Mouse (Mus musculus): ENCODE measurements around the gene Cnn1. TPM values are rescaled to one million over a fixed set of nuclear protein-coding genes. Genes with fewer than 3 reads are reported as not detected.

Cnn1 gene
- polyA plus RNA-seq, 1 experiment from 2014 or later, result 408 TPM

GRCm38 (mm10) chr9:22057031-22057517 is 41.9 kb upstream of the Cnn1 start:
- in situ Hi-C loops (cut with MboI; ENCODE audit: low pct_unique_long_range_greater_than_20kb), result no loop called here
- CTCF ChIA-PET, result no interaction called here
- no peak for ATAC-seq
- POLR2A ChIA-PET, result no interaction called here
- no peak for TF ChIP-seq CTCF (IDR thresholded peaks at IDR 0.05)
- H3K27me3 ChIP-seq, result peaks cover 8% of the 10 kb centered on the region
- no peak for DNase-seq (ENCODE audit: low read depth, low spot score)

GRCm38 (mm10) chr9:22058011-22058424 is 41.0 kb upstream of the Cnn1 start:
- ChIA-PET CTCF (interaction anchor here (1.0 to 1.1 kb wide), 2 partner anchors 9 to 12 kb away, joined by 3 read pairs; no protein-coding TSS in a partner anchor), POLR2A (interaction anchor here (0.5 kb wide), 1 partner anchor 353 kb away, joined by 3 read pairs; no protein-coding TSS in a partner anchor)
- ATAC-seq (peak; percentile 71), DNase-seq (ENCODE audit: low read depth, low spot score) (no peak)
- no peaks in the 10 kb centered on the region for H3K27me3 ChIP-seq
- no peak for TF ChIP-seq CTCF (IDR thresholded peaks at IDR 0.05)
- in situ Hi-C loops (cut with MboI; ENCODE audit: low pct_unique_long_range_greater_than_20kb), result no loop called here

GRCm38 (mm10) chr9:22061339-22061738 is 37.7 kb upstream of the Cnn1 start:
- in situ Hi-C loops (cut with MboI; ENCODE audit: low pct_unique_long_range_greater_than_20kb), result loop anchor here (10.0 kb wide), 1 partner anchor 343 kb away; no protein-coding TSS in a partner anchor
- ATAC-seq, result no peak
- no peaks in the 10 kb centered on the region for H3K27me3 ChIP-seq
- no peak for TF ChIP-seq CTCF (IDR thresholded peaks at IDR 0.05)
- no peak for DNase-seq (ENCODE audit: low read depth, low spot score)
- ChIA-PET POLR2A (no interaction called here), CTCF (interaction anchor here (1.8 kb wide), 1 partner anchor 82 kb away, joined by 6 read pairs; no protein-coding TSS in a partner anchor)

GRCm38 (mm10) chr9:22064341-22064740 is 34.7 kb upstream of the Cnn1 start:
- H3K27me3 ChIP-seq, result no peaks in the 10 kb centered on the region
- ChIA-PET CTCF (interaction anchor here (1.8 to 8.4 kb wide), 2 partner anchors 76 to 91 kb away, joined by 4 to 81 read pairs; no protein-coding TSS in a partner anchor), POLR2A (no interaction called here)
- no peak for DNase-seq (ENCODE audit: low read depth, low spot score)
- no peak for TF ChIP-seq CTCF (IDR thresholded peaks at IDR 0.05)
- ATAC-seq, result no peak
- in situ Hi-C loops (cut with MboI; ENCODE audit: low pct_unique_long_range_greater_than_20kb), result loop anchor here (10.0 kb wide), 1 partner anchor 340 kb away; no protein-coding TSS in a partner anchor

GRCm38 (mm10) chr9:22065642-22066041 is 33.4 kb upstream of the Cnn1 start:
- DNase-seq (ENCODE audit: low read depth, low spot score) (no peak), ATAC-seq (no peak)
- ChIA-PET CTCF (interaction anchor here (1.0 to 8.4 kb wide), 5 partner anchors 53 to 81 kb away, joined by 3 to 81 read pairs (median 5); partner anchors contain the start of gene Acp5), POLR2A (no interaction called here)
- in situ Hi-C loops (cut with MboI; ENCODE audit: low pct_unique_long_range_greater_than_20kb), result loop anchor here (10.0 kb wide), 1 partner anchor 339 kb away; no protein-coding TSS in a partner anchor
- no peak for TF ChIP-seq CTCF (IDR thresholded peaks at IDR 0.05)
- no peaks in the 10 kb centered on the region for H3K27me3 ChIP-seq

DNA sequence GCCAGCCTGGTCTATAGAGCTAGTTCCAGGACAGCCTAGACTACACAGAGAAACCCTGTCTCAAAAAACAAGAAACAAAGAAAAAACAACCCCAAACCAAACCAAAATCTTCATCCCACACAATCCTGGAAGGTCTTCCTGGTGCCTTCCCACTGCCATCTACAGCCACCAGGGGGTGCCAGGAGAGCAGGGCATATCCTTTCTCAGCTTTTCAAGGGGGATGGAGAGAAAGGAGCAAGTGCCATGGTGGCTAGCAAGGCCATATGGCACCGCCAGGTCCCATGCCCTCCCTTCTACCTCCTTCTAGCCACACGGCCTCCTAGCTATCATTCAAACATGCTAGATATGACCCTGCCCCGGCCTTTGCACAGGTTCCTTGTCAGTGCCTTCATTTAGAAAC is 32.6 kb upstream of the Cnn1 start:
- ChIA-PET CTCF (interaction anchor here (1.0 to 8.4 kb wide), 8 partner anchors 8 to 80 kb away, joined by 3 to 81 read pairs (median 4); partner anchors contain the start of gene Acp5), POLR2A (interaction anchor here (0.5 kb wide), 1 partner anchor 29 kb away, joined by 5 read pairs; no protein-coding TSS in a partner anchor)
- H3K27me3 ChIP-seq, result no peaks in the 10 kb centered on the region
- TF ChIP-seq CTCF (IDR thresholded peaks at IDR 0.05), result no peak
- ATAC-seq, result no peak
- DNase-seq (ENCODE audit: low read depth, low spot score), result no peak
- in situ Hi-C loops (cut with MboI; ENCODE audit: low pct_unique_long_range_greater_than_20kb), result loop anchor here (10.0 kb wide), 1 partner anchor 338 kb away; no protein-coding TSS in a partner anchor

DNA sequence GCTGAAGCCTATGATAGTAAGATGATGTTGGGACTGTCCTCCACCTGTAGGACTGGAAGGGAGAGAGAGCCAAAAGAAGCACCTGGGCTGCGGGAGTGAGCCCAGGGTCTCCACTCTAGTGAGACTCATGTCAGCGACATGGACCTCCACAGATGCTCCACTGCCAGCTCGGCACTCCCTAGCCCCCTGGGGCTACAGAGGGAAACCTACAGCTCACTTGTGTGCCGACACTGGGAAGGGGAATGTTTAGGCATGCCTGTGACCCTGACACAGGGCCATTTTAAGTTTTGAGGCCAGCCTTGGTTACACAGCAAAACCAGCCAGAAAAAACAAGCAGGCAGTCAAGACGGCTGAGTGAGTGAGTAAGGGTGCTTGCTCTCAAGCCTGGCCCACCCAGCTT is 31.8 kb upstream of the Cnn1 start:
- in situ Hi-C loops (cut with MboI; ENCODE audit: low pct_unique_long_range_greater_than_20kb), result loop anchor here (10.0 kb wide), 1 partner anchor 338 kb away; no protein-coding TSS in a partner anchor
- no peak for TF ChIP-seq CTCF (IDR thresholded peaks at IDR 0.05)
- no peaks in the 10 kb centered on the region for H3K27me3 ChIP-seq
- DNase-seq (ENCODE audit: low read depth, low spot score) (no peak), ATAC-seq (no peak)
- ChIA-PET CTCF (interaction anchor here (1.2 to 8.4 kb wide), 6 partner anchors 9 to 74 kb away, joined by 3 to 81 read pairs (median 3); partner anchors contain the start of gene Acp5), POLR2A (interaction anchor here (0.5 to 1.0 kb wide), 2 partner anchors 30 to 76 kb away, joined by 3 to 5 read pairs; no protein-coding TSS in a partner anchor)

DNA sequence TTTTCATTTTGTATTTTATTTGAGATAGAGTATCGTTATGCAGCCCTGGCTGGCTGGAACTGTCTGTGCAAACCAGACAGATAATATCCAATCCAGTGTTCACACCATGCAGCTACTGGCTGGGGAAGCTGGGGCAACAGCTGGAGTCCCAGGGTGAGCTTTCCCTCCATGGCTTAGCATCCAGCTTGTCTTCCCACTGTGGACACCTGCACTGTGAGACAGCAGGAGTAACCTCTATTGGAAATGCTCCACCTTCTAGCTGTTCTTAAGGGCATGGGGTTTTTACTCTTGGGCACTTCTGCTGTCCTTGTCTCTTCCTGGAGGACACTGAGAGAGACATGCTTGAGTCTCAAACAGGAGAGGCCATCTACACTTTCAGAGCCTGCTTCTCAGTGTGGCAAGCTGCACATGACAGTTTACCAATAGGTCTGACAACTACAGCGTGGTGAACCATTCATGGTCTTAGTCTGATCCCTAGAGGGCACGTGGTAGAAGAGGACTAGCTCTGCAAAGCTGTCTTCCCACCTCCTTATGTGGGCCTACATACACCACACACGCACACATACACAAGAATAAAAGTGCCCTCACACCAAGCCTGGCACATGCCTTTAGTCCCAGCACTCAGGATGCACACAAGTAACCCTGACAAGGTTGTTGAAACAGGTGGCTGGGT is 29.0 kb upstream of the Cnn1 start:
- DNase-seq (ENCODE audit: low read depth, low spot score) (no peak), ATAC-seq (no peak)
- in situ Hi-C loops (cut with MboI; ENCODE audit: low pct_unique_long_range_greater_than_20kb), result loop anchor here (5.0 to 10.0 kb wide), 2 partner anchors 72 to 335 kb away; no protein-coding TSS in a partner anchor
- ChIA-PET POLR2A (interaction anchor here (0.5 to 0.7 kb wide), 3 partner anchors 38 to 320 kb away, joined by 3 to 4 read pairs (median 3); no protein-coding TSS in a partner anchor), CTCF (interaction anchor here (0.9 to 8.4 kb wide), 4 partner anchors 12 to 71 kb away, joined by 3 to 81 read pairs (median 3); partner anchors contain the start of gene Cnn1)
- H3K27me3 ChIP-seq, result no peaks in the 10 kb centered on the region
- TF ChIP-seq CTCF (IDR thresholded peaks at IDR 0.05), result no peak

- in situ Hi-C loops (cut with MboI; ENCODE audit: low pct_unique_long_range_greater_than_20kb), result loop anchor here (5.0 kb wide), 1 partner anchor 71 kb away; no protein-coding TSS in a partner anchor
Measured at GRCm38 (mm10) chr9:22070791-22071573, 28.0 kb upstream of the Cnn1 start, which contains the start of the genes Gm49318 and Zfp653. Gm49318 (minus strand) TSS chr9:22071259. Zfp653 (minus strand) TSS chr9:22071376.

More at GRCm38 (mm10) chr9:22070791-22071573, 28.0 kb upstream of the Cnn1 start, which contains the start of the genes Gm49318 and Zfp653:
- POLR2A ChIA-PET, result interaction anchor here (0.5 to 0.6 kb wide), 2 partner anchors 220 to 319 kb away, joined by 3 read pairs; no protein-coding TSS in a partner anchor
- TF ChIP-seq CTCF (IDR thresholded peaks at IDR 0.05), result no peak
- ATAC-seq, result peak; percentile 96
- DNase-seq (ENCODE audit: low read depth, low spot score), result peak; percentile 77
- H3K27me3 ChIP-seq, result no peaks in the 10 kb centered on the region
- CTCF ChIA-PET, result interaction anchor here (0.9 to 8.4 kb wide), 3 partner anchors 28 to 70 kb away, joined by 3 to 81 read pairs (median 3); partner anchors contain the start of gene Cnn1
